Mouse (Mus musculus) thymus, adult 2 months (tissue): ENCODE measurements at regions not wholly inside any gene's neighbourhood (a gene's known extent, or its start where the extent isn't known, plus 50 kb on each side); places are given as distances from the start of the nearest gene placed in this dataset.

Experiments
- CTCF ChIP-seq: fragments of 200-500 bp; IDR thresholded peaks from 2 replicates; pipeline ENCODE4 v1.5.1; 2012; ENCODE audit warnings: mild to moderate bottlenecking, control low read depth, low read length, moderate library complexity, borderline replicate concordance; ENCODE audit not compliant: control insufficient read depth, poor library complexity, insufficient read depth; ENCODE audit errors: extremely low read depth
- POLR2A ChIP-seq: fragments of 200-500 bp; IDR thresholded peaks from 2 replicates; pipeline ENCODE4 v1.6.1; 2012; ENCODE audit warnings: mild to moderate bottlenecking, low read length, control low read depth, moderate library complexity; ENCODE audit not compliant: control insufficient read depth, poor library complexity, insufficient read depth; ENCODE audit errors: extremely low read depth

DNA sequence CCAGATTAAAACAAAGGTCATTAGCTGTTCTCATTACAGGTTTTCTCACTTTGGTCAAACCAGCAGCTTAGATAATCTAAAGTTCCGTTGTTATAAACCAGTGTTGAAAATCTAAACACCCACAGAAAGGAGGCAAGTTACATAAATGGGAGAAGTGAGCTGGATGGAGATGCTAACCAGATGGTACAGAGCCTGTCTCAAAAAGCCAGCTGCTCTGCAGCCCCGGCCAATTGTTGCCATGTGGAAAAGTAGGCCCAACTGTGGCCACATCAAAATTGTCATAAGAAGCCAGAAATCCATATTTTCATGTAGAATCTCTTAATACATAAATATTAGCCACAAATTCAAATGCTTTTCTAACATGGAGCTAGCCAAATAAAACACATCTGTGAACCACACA lies 188.9 kb upstream of the 1810046K07Rik start:
- no peak for TF ChIP-seq CTCF
- no peak for TF ChIP-seq POLR2A
